Mouse (Mus musculus) kidney, postnatal 4 days (tissue): ENCODE results near the gene Dgkd.
"Not testable (repeated sequence)": the region's sequence is repeated elsewhere in the genome, so short reads cannot be mapped to it uniquely, and the experiment has no call there.

Source experiments
- DNase-seq, 2 experiments: peaks; one replicate each; pipeline ENCODE4 v3.0.0; 2021; ENCODE audit warnings: mixed read lengths in 2 of 2

The Dgkd gene

DNA sequence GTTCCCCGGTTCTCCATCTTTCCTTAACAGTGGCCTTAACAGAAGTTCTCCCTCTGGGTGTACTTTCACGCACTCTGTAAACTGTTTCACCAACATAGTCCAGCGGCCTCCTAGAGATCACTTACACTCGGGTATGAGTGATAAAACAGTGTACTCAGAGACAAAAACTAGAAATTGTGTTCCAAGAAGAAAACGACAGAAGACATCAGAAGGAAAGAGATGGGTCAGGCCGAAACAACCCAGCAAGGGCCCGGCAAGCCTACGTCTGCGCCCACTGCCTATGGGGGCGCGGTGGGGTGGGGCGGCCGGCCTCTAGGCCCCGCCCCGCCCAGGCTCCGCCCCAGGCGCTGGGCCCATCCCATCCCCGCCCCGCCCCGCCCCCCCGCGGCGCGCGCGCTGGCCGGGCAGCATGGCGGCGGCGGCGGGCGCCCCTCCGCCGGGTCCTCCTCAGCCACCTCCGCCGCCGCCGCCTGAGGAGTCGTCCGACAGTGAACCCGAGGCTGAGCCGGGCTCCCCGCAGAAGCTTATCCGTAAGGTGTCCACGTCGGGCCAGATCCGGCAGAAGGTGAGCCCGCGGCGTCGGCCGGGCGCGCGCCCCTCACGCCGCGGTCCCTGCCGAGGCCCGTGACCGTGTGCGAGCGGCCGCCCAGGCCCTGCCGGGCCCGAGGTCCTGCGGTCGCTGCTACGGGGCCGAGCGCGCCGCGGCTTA is at the start of gene Dgkd:
Gene Dgkd, plus strand, starts transcription at position 396 of the 709 bp plus-strand sequence.
- DNase-seq: peak; percentile 87 to 93

- no peak for DNase-seq
Measured at GRCm38 (mm10) chr1:87803576-87803975, 49.5 kb upstream of the Dgkd start, which contains the start of gene Sag. Sag (plus strand) TSS chr1:87803680.

- no peak for DNase-seq
Measured at GRCm38 (mm10) chr1:87807751-87808150, 45.3 kb upstream of the Dgkd start.

GRCm38 (mm10) chr1:87811391-87811790 is 41.7 kb upstream of the Dgkd start:
- no peak for DNase-seq

- DNase-seq: no peak
Measured at GRCm38 (mm10) chr1:87812061-87812460, 41.0 kb upstream of the Dgkd start.

- DNase-seq: no peak
Measured at GRCm38 (mm10) chr1:87813155-87813554, 39.9 kb upstream of the Dgkd start.

GRCm38 (mm10) chr1:87813681-87814080 is 39.4 kb upstream of the Dgkd start:
- DNase-seq: no peak

GRCm38 (mm10) chr1:87824420-87824995 is 28.6 kb upstream of the Dgkd start:
- no peak for DNase-seq

DNA sequence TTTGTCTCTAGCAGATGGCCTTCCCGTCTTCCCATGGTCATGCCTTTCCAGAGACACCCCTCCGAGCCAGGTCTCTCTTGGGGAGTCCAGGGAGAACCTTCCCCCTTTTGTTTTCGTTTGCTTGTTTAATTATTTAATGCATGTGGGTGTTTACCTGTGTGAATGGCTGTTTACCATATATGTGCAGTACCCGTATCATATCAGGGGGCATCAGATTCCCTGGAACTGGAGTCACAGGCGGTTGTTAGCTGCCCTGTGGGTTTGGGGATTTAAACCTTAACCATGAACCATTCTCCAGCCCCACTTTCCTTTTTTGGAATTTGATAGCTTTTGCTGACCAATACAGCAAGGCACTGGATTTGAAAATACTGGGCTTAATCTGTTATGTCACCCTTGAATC is 27.8 kb upstream of the Dgkd start:
- DNase-seq: no peak

DNA sequence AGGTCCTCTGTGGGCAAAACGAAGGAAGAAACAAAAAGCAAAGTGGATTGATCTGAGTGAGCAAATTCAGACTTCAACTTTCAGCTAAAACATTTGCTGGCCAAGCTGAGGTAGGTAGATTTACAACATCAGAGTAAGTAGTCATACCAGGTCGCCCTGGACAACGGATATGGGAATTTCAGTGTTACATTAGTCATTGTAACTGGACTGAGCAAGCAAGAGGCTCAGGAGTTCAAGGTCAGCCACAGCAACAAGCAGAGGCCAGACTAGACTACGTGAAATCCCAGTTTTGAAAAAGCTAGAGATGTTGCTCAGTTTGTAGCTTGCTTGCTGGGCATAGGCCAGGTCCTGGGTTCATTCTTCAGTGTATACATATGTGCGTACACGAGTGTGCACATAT is 27.1 kb upstream of the Dgkd start:
- DNase-seq: no peak

GRCm38 (mm10) chr1:87826474-87826873 is 26.6 kb upstream of the Dgkd start:
- DNase-seq: no peak

DNA sequence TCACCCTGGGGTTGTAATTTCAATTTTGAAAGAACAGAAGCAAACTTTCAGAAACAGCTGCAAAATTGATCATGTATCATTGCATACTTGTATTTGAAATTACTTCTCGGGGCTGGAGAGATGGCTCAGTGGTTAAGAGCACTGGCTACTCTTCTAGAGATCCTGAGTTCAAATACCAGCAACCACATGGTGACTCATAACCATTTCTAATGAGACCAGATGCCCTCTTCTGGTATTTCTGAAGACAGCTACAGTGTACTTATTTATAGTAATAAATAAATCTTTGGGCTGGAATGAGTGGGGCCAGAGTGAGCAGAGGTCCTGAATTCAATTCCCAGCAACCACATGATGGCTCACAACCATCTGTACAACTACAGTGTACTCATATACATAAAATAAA is 25.6 kb upstream of the Dgkd start:
- not testable (repeated sequence) for DNase-seq

DNA sequence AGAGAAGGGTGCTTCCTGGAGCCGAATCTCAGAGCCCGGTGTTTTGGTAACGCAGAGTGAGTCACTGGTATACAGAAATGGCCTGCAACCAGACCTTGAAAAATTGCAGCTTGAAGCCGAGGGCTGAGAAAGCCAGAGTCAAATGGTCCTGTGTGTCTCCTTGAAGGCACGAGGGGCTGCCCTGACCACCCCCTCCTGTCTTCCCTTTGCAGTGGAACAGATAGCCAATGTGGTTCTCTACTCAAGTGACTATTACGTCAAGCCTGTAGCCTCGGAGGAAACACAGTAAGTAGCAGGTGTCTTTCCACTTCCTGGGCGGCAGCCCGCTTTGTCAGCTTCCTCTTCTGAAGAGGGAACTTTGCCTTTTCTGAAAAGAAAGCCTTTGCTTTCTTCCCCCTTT is 24.9 kb upstream of the Dgkd start:
- no peak for DNase-seq

- DNase-seq: no peak
Measured at GRCm38 (mm10) chr1:87828926-87829580, 24.0 kb upstream of the Dgkd start.

GRCm38 (mm10) chr1:87829621-87830211 is 23.4 kb upstream of the Dgkd start:
- peak in 1 of 2 experiments; percentile 16 for DNase-seq

- DNase-seq: no peak
Measured at GRCm38 (mm10) chr1:87836453-87836852, 16.6 kb upstream of the Dgkd start.

- no peak for DNase-seq
Measured at GRCm38 (mm10) chr1:87837018-87837417, 16.1 kb upstream of the Dgkd start.

DNA sequence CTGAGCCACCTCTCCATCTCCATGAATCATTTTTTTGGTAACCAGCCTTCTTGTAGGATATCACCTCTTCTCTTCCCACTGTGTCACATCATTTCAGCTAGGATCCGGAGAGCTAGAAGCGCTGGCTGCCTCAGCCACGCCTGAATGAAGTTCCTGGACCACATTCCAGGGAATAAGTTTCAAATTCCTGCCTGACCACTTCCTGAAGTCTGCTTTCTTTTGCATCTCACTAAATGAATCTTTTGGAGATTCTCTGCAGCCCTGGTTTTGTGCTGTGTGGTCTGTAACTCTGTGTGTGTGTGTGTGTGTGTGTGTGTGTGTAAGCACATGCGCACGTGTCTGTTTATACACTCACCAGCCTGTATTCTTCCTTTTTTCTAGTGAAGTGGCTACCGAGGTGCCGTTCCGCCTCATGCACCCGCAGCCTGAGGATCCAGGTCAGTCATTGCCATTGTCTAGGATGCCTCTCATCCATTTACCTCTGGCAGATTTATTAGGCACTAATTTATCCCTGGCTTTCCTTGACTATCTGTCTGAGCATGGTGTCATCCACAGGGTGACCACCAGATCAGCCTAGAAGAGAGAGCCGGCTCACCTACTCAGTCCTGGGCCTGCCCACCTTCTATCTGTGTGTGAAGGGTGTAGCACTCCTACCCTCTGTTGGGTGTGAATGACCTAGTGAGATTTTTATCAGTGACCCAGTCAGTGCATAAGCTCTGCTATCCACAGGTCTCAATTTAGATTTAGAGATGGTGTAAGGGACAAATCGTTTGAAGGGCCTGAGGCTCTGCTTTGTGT is 12.5 kb upstream of the Dgkd start:
- DNase-seq: peak in 1 of 2 experiments; percentile 15

DNA sequence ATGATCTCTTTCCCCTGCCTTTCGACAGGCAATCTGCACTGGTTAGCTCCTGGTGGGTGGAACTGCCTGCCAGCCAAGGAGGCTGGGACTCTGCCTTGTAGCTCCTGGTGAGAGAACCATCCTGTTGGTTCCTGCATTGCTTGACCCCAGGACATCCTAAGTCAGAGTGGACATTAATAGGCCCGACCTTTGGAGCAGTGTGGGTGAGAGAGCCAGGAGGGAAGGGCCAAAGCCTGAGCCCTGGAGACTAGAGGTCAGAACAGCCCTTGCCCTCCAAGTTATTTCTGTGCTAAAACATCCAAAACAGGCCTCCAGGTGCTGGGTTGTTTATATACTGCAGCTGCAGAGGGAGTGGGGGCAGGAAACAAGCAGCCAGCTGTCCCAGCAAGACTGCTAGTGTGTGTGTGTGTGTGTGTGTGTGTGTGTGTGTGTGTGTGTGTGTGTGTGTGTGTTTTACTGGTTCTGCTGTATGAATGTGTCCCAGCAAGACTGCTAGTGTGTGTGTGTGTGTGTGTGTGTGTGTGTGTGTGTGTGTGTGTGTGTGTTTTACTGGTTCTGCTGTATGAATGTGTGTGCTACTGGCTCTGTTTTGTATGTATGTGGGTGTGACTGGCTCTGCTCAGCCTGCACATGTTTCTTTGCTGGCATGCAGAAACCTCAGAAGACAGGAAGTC is 6.1 kb upstream of the Dgkd start:
- DNase-seq: peak; percentile 52 to 62

DNA sequence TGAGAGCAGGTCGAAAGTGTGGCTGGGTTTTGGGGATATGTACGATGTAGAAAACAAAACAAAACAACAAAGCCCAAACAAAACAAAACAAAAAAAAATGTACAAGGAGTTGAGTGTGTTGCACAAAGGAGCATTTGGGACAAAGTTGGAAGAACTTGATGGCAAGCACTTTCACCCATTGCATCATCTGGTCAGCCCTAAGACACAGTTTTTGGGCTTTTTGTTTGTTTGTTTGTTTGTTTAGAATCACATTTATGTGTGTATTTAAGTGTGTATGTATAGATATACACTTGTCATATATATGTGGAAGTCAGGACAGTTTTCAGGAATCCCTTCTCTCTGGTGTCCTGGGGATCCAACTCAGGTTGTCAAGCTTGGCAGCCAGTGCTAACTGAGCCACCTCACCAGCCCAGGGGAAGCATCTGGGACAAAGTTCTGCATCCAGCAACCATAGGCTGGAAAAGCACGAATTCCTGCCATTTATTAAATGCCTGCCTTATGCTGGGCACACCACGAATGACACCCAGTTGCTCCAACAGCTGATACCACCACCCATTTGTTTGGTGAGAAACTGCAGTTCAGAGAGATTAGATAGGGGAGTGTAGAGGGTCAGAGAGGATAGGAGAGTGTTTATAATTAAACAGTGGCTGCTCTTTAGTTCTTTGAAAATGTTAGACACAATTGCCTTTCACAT is 5.5 kb upstream of the Dgkd start:
- DNase-seq: no peak

- DNase-seq: no peak
Measured at GRCm38 (mm10) chr1:87848237-87848996, 4.7 kb upstream of the Dgkd start.
